Mouse (Mus musculus) Patski (cell line): Measurements from ENCODE around the gene Dhx30. TPM values are rescaled to one million over a fixed set of nuclear protein-coding genes. Genes with fewer than 3 reads are reported as not detected.

Source experiments
- ATAC-seq: fragments of 100-300 bp; one replicate; pipeline ENCODE4 v1.8.0; 2021
- CTCF ChIA-PET: fragments of 350-600 bp; sonication (Branson Sonifier 250); formaldehyde crosslinking; loops from one replicate; lab custom pipeline; 2022; ENCODE audit warnings: inconsistent platforms; lab: Charles Lee
- POLR2A ChIA-PET: fragments of 350-600 bp; sonication (Branson Sonifier 250); formaldehyde crosslinking; loops from one replicate; lab custom pipeline; 2022; ENCODE audit warnings: antibody characterized with exemption, inconsistent platforms; lab: Charles Lee
- DNase-seq: peaks from one replicate; pipeline ENCODE4 v3.0.0-alpha.2; 2011; ENCODE audit warnings: low read depth, low spot score
- H3K27me3 ChIP-seq: fragments of 371-371 bp; one replicate; pipeline ENCODE4 v1.5.1; 2021
- CTCF ChIP-seq: fragments of 100-300 bp; IDR thresholded peaks from one replicate; pipeline ENCODE4 v1.5.1; 2021
- in situ Hi-C: fragments of 300-500 bp; cut with MboI; formaldehyde crosslinking; loops from 3 replicates; pipeline ENCODE4 v1.11.1; 2018; ENCODE audit warnings: low pct_unique_long_range_greater_than_20kb, mixed read lengths
- polyA plus RNA-seq: library from polyadenylated mRNA; unstranded; gene quantifications from one replicate; pipeline ENCODE4 v1.2.3, GENCODE M21; 2021

The Dhx30 gene
- polyA plus RNA-seq, 1 experiment from 2014 or later, result 120 TPM

DNA sequence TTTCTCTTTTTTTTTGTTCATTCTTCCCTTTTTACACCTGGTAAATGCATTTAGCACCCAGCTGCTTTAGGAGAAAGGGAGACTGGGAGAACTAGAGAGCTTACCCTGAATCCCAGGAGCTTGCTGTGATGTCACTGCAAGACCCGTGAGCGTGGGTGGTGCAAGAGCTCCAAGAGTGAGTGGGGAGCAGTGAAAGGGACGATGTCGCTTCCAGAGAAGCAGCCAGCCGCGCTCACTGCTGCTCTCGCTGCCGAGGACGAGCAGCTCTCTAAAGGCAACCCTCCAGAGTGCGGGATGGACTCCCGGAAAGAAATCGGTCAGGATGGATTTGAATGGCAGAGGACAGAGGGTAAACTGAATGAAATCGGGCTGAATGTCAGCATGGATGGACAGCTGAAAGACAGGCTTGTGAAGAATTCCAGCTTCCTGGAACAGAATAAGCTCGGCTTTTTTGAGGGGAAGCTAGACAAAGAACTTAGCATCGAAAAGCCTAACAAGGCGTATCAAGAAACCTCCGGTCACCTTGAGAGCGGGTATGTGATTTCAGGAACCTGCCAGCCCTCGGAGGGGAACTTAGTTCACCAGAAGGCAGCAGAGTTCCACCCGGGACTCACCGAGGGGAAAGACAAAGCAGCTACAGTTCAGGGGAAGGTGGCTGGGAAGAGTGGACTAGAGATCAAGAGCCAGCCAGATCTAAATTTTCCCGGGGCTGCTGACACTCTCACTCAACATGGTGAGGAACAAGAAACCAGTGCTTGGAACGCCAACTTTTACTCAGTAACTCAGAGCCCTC, 65.6 kb downstream of the Dhx30 start:
- CTCF ChIA-PET, result interaction anchor here (0.9 to 2.5 kb wide), 2 partner anchors 10 to 19 kb away, joined by 3 to 7 read pairs; no protein-coding TSS in a partner anchor
- ATAC-seq (no peak), DNase-seq (no peak)
- in situ Hi-C loops, result no loop called here
- TF ChIP-seq CTCF, result no peak
- H3K27me3 ChIP-seq, result no peaks in the 10 kb centered on the region
- POLR2A ChIA-PET, result no interaction called here

DNA sequence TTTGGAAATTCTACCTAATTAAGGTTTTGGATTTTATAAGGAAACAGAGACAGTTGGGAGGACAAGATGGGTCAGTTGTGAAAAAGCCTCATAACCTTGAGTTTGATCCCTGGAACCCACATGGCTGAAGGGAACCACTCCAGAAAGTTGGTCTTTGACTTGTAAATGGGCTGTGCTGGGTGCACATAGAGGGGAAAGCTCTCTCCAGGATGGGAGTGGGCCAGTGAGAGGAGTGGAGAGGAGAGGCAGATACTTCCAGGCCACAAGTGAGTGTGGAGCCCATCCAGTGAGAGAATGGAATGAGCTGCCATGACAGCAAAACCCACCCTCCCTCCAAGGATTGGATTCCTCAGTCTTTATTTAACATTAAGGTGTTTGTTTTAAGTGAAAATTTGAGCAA, 66.4 kb downstream of the Dhx30 start:
- no peak for TF ChIP-seq CTCF
- POLR2A ChIA-PET, result no interaction called here
- in situ Hi-C loops, result no loop called here
- no peak for ATAC-seq
- CTCF ChIA-PET, result interaction anchor here (0.9 to 2.5 kb wide), 3 partner anchors 11 to 62 kb away, joined by 3 to 7 read pairs (median 3); no protein-coding TSS in a partner anchor
- H3K27me3 ChIP-seq, result no peaks in the 10 kb centered on the region
- no peak for DNase-seq

DNA sequence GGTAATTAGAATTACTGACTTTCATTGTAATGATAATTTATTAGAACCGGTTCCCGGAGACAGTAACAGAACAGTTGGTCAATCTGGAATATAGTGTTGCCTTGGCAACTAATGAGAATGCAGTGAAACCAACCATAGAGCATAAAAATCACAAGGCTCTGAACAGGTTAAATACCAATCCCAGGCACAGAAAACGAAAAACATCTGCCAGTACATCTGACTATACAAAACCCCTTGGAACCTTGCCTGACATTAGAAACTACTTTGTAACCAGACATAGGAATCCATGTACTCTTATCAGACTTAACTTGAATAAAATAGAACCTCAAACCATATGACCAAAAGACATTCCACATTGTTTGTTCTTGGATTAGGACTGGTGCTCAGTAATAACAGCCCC, 69.8 kb downstream of the Dhx30 start:
- CTCF ChIA-PET, result no interaction called here
- DNase-seq (no peak), ATAC-seq (no peak)
- no peaks in the 10 kb centered on the region for H3K27me3 ChIP-seq
- in situ Hi-C loops, result no loop called here
- no peak for TF ChIP-seq CTCF
- POLR2A ChIA-PET, result no interaction called here

DNA sequence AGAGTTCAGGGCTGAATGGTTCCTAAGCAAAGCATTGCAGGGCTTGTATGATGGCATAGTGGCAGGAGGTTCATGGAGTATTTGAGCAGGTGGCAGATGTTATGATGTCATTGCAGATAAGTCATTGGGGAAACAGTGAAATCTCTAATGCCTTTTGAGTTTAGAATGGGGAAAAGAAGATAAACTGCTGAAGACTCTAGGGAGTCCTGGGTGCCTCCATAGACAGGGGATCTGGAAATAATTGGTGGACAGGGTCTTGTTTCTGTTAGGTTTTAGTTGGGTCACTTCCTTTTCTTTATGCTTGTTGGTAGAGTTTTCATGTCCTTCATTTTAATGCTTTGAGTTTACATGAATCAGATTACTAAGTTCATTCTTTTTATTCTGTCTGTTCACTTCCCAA, 70.4 kb downstream of the Dhx30 start:
- POLR2A ChIA-PET, result no interaction called here
- ATAC-seq (no peak), DNase-seq (no peak)
- CTCF ChIA-PET, result no interaction called here
- in situ Hi-C loops, result no loop called here
- H3K27me3 ChIP-seq, result no peaks in the 10 kb centered on the region
- TF ChIP-seq CTCF, result no peak

DNA sequence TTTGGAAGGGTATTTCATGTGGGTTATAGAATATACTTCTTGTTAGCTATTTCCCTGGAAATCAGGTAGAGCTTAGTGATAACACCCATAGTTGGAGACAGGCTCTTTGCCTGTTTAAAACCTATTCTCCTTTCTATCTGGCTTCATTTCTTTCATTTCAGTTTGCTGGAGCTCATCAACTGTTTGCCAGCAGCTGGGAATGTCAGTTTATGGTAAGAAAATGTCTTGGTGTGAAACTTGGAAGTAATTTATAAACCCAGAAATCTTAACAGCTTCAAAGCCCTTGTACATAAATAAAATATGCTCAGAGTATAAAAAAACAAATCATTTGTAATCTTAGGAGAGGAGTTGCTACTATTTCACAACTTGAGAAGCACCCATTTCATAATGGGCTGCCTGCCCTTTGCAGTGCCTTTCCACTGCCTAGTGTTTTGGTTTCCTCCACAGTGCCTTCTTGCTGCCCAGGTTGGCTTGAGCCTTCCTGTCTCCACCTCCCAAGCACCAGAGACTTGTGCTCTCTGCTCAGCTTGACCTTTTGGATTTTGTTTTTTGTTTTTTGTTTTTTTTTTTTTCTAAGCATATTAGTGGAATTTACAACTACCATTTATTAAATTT, 71.8 kb downstream of the Dhx30 start:
- in situ Hi-C loops, result no loop called here

DNA sequence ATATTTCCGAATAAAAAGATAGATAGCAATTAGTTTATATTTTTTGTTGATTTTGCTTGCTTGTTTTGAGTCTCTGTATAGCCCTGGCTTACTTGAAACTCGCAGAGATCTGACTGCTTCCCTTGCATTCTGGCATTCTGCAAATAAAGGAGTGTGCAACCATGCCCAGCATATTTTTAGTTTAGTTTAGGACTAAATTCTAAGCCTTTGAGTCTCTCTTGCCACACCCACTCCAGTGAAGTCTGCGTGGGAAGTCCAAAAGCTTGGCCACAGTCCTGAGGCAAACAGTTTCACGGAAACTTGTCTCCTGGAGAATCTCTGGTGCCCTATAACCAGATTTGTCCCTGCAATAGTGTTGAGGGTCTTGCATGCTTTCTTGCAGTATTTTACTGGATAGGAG, 73.3 kb downstream of the Dhx30 start:
- ChIA-PET POLR2A (no interaction called here), CTCF (no interaction called here)
- TF ChIP-seq CTCF, result peak; percentile 0
- no peaks in the 10 kb centered on the region for H3K27me3 ChIP-seq
- DNase-seq (no peak), ATAC-seq (no peak)
- in situ Hi-C loops, result no loop called here

More for the DNA sequence above, 71.8 kb downstream of the Dhx30 start:
- ChIA-PET POLR2A (interaction anchor here (0.5 to 0.7 kb wide), 3 partner anchors 35 to 1237 kb away, joined by 3 to 5 read pairs (median 4); no protein-coding TSS in a partner anchor), CTCF (no interaction called here)
- DNase-seq, result no peak
- no peak for TF ChIP-seq CTCF
- no peak for ATAC-seq
- no peaks in the 10 kb centered on the region for H3K27me3 ChIP-seq

DNA sequence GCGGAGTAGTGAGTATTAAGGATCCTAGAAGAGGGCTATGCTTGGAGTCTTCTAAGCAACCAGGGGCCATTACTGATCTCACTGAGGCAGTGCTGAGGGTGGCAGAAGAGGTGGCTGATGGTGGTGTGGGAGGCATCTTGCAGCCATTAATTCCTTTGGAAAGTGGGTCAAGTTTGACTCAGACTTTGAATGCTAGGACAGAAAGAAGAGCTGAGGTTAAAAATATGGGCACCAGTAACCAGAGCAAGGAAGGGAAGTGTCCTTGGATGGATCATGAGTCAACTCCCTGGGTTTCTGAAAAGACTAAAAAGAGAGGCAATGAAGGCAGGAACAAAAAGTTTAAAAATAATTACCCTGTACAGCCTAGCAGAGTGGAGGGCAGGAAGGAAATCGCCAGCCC, 79.1 kb downstream of the Dhx30 start:
- TF ChIP-seq CTCF, result no peak
- ATAC-seq, result no peak
- POLR2A ChIA-PET, result no interaction called here

DNA sequence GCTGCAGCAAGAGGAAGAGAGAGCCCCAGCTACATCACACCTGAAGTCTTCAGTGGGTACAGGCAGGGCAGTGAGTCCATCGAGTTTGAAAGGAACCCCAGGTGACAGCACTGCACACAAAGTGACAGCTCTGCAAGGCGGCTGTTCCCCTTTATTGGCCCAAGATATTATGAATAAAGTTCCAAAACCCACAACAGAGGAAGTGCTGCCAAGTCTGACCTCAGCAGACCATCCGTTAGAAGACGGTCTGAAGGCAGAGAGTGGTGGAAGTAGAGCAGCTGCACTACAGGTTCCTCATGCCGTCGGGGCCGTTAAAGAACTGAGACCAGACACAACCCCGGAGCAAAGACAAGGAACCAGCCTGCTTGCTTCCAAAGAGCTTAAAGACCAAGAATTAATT, 79.7 kb downstream of the Dhx30 start:
- DNase-seq (no peak), ATAC-seq (no peak)
- TF ChIP-seq CTCF, result no peak
- ChIA-PET CTCF (interaction anchor here (1.0 to 1.3 kb wide), 3 partner anchors 30 to 38 kb away, joined by 3 to 4 read pairs (median 3); no protein-coding TSS in a partner anchor), POLR2A (interaction anchor here (0.6 kb wide), 1 partner anchor 97 kb away, joined by 3 read pairs; no protein-coding TSS in a partner anchor)
- H3K27me3 ChIP-seq, result no peaks in the 10 kb centered on the region
- in situ Hi-C loops, result no loop called here

More for the DNA sequence above, 79.1 kb downstream of the Dhx30 start:
- in situ Hi-C loops, result no loop called here
- CTCF ChIA-PET, result interaction anchor here (1.0 to 1.3 kb wide), 4 partner anchors 29 to 40 kb away, joined by 3 to 4 read pairs (median 3); no protein-coding TSS in a partner anchor
- no peak for DNase-seq
- H3K27me3 ChIP-seq, result no peaks in the 10 kb centered on the region

DNA sequence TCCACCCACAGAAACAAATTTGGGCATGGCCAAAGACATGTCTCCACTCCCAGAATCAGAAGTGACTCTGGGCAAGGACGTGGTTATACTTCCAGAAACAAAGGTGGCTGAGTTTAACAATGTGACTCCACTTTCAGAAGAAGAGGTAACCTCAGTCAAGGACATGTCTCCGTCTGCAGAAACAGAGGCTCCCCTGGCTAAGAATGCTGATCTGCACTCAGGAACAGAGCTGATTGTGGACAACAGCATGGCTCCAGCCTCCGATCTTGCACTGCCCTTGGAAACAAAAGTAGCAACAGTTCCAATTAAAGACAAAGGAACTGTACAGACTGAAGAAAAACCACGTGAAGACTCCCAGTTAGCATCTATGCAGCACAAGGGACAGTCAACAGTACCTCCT, 82.5 kb downstream of the Dhx30 start:
- no peaks in the 10 kb centered on the region for H3K27me3 ChIP-seq
- ATAC-seq (no peak), DNase-seq (no peak)
- no peak for TF ChIP-seq CTCF
- POLR2A ChIA-PET, result no interaction called here
- CTCF ChIA-PET, result interaction anchor here (1.4 kb wide), 1 partner anchor 19 kb away, joined by 3 read pairs; no protein-coding TSS in a partner anchor
- in situ Hi-C loops, result no loop called here

Other genes with a start within 250 kb of the Dhx30 start
- 16.3 TPM for gene Cdc25a, start 242.3 kb downstream of the Dhx30 start, polyA plus RNA-seq
- gene Map4, start 186.4 kb downstream of the Dhx30 start, polyA plus RNA-seq, result 143 TPM
- 65.4 TPM for gene Smarcc1, start 122 bp downstream of the Dhx30 start, polyA plus RNA-seq
- gene Cspg5, start 126.0 kb upstream of the Dhx30 start, polyA plus RNA-seq, result 0.41 TPM
- gene Elp6, start 187.3 kb upstream of the Dhx30 start, polyA plus RNA-seq, result 18.4 TPM
- gene Scap, start 215.5 kb upstream of the Dhx30 start, polyA plus RNA-seq, result 54.7 TPM